Mouse (Mus musculus) right cerebral cortex, adult 18-20 months (tissue): ENCODE results near the gene Cox4i2.

Source experiments
- DNase-seq: peaks from one replicate; pipeline ENCODE4 v3.0.0; 2022; ENCODE audit warnings: mixed read lengths

Gene Cox4i2

DNA sequence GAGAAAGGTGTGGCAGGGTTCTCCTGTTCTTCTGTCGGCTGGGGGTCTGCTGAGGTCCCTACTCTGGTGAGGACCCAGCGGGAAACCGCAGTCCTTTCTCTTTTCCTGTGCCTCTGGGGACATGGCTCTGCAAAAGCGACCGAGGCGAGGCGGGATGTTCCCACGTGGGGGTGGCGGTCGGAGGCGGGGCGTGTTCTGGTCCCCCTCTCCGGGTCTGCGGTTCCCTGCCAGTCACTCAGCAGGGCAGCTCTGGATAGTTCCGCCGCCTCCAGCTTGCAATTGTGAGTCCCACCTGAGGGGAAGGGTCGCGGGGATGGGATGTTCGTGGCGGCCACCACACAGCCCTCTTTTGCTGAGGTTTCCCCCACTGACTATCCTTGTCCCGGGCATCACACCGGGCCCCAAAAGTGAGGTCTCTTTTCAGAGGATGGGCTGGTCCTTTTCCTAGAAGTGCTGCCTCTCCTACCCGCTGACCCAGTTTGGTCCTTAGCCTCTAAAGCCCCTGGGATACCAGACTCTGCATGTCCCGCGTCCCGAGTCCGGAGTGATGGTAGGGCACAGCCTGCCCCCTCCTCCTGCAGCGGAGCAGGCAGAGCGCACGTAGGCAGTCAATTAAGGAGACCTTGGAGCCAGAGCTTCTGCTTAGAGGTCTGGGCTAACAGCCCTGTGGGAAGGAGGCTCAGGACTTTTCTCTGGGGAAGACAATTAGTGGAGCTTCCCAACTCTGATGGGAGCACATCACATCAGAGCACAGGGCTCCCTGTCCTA is at the start of gene Cox4i2:
TSS of gene Cox4i2 (plus strand) at position 230 of the 768 bp plus-strand sequence.
- no peak for DNase-seq

DNA sequence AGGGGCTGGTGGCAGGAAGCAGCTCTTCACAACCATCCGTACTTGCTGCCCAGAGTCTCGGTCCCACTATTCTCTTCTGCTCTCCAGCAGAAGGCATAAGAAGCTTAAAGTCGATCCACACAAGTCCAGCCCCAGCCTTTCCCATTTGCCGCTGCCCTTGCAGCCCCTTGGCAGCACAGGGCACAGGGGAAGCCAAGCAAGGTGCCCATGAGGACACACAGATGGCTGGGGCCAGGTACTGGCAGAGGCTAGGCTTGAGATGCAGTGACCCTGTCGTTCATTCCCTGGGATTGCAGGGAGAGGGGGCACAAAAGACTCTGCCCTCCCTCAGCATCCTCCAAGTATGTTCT is 49.7 kb upstream of the Cox4i2 start:
- no peak for DNase-seq

DNA sequence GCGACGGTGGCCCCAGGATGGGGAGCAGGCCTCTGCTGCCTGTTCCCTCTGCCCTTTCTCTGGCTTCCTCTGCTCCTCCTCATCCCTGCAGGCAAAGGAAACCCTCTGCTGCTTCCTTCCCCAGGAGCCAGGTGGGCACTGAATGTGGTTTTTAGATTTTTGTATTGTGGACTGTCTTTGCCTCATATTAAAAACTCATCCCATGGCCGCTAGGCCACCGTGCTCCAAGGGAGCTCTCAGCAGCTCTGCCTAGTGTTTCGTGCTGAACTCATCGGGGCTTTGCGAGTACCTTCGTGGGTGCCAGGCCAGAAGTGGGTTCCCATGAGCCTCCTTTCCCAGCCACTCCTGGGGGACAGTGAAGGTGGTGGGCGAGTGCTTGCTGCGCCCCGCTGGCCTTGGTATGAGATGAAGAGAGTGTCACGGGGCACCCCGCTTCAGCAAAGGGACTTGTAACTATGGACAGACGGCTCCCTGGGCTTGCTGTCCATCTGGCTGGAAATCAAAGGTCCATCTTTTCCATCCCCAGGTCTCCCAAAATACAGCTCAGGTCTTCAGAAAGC is 49.1 kb upstream of the Cox4i2 start:
- DNase-seq, result no peak

DNA sequence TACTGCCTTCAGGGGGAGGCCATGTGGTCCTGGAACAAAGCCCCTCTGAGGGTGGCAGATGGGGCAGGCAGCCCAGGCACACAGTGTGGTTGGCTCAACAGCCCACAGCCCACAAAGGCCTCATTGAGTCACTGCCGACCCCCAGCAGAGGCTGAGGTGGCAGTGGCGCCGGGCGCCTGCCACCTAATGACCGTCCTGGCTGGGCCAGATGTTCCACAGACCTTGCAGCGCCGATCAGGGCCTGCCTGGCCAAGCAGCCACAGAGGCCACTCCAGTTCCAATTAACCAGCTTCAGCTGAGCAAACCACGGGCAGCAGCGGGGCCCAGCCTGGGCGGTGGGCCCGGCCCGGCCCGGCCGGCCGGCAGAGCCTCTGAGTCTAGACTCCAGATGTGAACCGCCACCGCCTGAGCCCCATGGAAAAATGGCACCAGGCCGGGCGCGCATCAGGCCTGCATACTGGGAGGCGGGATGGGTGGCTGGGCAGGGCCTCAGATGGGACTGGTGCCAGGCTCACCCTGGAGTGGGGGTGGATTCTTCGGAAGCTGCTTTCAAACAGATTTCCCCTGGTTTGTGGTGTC is 47.9 kb upstream of the Cox4i2 start:
- peak; percentile 44 for DNase-seq

GRCm38 (mm10) chr2:152707186-152707585 is 46.8 kb upstream of the Cox4i2 start:
- no peak for DNase-seq

DNA sequence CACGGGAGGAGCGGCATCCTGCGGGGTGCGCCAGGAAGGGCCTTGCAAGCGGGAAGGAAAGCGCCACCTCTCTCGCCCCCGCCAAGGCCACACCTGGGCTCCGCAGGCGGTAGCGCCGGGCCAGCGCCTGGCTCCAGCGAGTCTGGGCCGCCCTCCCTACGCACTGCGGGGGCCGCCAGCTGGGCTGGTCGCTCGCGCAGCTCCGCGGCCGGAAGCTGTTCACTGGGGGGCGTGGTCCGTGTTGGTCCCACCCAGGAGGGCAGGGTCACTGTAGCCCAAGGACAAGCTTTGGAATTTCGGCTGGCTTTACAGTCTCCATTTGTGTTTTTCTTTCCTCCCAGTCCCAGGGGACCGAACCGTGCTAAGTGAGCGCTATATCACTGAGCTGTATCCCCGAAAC is 46.3 kb upstream of the Cox4i2 start:
- DNase-seq, result peak; percentile 85

- no peak for DNase-seq
Observed at GRCm38 (mm10) chr2:152709066-152709465, 44.9 kb upstream of the Cox4i2 start.

GRCm38 (mm10) chr2:152716241-152716772 is 37.7 kb upstream of the Cox4i2 start:
- DNase-seq, result no peak

- DNase-seq, result no peak
Observed at GRCm38 (mm10) chr2:152717652-152718051, 36.3 kb upstream of the Cox4i2 start.

DNA sequence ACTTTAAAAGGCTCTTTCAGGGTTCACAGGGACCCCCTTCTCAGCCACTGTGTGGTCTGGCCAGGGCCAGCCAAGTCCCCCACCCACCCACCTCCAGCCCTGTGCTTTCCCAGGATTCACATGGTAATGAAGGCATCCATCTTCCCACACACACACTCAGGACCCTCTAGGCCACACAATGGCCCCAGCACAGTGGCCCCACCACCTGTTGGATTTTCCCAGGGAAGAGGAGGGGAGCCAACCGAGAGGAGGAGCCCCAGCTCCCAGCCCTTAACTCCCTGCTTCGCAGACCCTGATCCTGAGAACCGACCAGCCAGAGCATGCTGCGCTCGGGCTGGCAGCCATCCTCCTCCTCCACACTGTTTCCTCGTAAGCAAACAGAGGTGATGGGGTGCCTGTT is 35.9 kb upstream of the Cox4i2 start:
- DNase-seq, result no peak

DNA sequence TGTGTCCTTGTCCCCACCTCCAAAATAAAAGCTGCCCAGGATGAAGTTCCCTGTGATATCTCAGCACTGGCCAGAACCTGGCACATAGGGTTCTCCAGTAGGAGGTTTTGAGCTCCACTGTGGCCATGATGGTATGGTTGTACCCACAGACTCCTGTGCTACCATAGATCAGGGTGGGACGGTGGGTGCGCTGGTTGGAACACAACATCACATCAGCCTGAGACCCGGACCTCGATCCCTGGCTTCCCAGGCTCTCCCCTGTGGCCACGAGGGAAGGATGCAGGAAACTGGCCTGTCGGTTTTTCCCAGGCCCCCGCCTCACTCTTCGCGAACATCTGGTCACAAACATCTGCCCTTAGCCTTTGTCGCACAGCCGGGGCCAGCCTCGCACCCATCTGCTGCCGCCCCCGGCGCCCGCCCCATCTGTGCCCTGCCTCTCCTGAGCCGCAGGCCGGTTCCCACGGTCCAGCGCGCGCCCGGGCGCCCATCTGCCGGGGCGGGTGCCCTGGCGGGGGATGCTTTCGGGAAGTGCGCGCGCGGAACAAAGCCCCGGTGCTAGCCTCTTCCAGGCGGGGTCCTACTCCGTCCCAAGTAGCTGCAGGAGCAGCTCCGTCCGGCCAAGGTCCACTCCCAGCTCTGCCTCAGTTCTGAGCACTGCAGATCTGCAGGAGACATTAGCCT is 30.2 kb upstream of the Cox4i2 start:
- DNase-seq, result no peak

- no peak for DNase-seq
Observed at GRCm38 (mm10) chr2:152724332-152724723, 29.6 kb upstream of the Cox4i2 start.

DNA sequence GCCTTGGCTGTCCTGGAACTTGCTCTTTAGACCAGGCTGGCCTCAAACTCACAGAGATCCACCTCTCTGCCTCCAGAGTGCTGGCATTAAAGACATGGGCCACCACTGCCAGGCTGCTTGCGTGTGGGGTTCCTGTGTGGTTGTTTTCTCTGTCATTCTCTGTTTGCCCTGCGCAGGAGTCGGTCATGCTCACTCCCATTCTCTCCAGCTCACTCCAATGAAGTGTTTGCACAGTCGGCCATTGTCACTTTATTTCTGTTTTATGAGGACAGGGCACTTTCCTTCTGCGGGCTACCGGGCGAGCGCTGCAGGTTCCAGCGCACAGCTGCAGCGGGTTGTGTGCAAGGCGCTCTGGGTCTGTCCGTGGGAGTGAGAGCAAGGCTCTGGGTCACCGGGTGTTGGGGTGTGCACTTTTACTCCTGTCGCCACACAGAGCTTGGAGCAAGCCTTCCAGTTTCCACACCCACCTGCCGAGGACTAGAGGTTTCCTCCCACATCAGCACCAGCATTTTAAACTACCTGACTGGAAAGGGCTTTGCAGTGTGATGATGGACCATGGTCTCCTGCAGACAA is 28.7 kb upstream of the Cox4i2 start:
- no peak for DNase-seq

- DNase-seq, result no peak
Observed at GRCm38 (mm10) chr2:152726213-152726612, 27.8 kb upstream of the Cox4i2 start.

GRCm38 (mm10) chr2:152726751-152727335 is 27.1 kb upstream of the Cox4i2 start:
- no peak for DNase-seq

DNA sequence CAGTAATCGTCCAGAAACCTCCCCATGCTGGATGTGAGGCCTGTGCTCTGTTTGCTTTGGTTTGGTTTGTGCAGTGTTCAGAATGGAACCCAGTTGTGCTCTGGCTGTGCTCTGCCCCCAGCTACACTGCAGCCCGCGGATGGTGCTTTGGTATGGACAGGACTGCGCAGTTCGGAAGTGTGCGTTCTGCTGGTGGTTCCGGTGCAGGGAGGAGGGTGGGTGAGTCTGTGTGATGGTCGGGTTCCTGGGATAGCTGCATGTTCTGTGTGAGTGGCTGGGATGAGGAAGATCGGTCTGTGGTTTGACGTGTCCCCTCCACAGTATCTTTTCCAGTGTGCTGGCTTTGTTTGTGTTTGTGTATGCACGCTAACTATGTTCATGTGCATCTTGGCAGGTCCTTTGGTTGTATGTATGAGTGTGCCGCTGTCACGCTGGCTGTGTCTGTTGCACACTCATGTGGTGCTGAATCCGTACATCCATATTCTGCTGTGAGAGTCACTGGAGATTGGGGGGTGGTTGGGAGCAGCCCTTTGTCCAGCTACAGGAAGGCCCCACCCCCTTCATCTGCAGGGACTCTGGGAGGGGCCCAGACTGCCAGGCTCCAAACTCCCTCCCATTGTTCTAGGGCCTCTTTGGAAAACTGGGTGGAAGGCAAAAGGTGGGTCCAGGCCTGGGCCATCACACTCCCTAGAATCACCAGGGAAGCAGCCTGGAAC is 26.0 kb upstream of the Cox4i2 start:
- DNase-seq, result no peak

DNA sequence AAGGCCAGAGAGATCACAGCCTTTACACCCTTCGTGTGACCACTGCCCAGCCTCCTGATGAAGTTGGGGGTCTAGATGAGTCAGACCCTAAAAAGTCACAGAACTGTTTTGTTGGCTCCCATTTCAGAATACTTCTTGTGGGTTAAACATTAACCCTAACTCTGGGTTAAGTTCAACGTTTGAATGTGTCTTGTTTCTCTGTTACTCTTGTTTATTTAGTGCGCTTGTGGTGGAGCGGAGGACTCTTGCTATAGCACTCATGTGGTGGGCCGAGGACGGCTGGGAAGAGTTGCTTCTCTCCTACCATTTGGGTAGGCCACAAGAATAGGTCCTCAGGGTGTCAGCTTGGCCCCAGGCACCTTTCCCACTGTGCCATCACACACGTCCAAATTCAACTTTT is 25.4 kb upstream of the Cox4i2 start:
- no peak for DNase-seq

DNA sequence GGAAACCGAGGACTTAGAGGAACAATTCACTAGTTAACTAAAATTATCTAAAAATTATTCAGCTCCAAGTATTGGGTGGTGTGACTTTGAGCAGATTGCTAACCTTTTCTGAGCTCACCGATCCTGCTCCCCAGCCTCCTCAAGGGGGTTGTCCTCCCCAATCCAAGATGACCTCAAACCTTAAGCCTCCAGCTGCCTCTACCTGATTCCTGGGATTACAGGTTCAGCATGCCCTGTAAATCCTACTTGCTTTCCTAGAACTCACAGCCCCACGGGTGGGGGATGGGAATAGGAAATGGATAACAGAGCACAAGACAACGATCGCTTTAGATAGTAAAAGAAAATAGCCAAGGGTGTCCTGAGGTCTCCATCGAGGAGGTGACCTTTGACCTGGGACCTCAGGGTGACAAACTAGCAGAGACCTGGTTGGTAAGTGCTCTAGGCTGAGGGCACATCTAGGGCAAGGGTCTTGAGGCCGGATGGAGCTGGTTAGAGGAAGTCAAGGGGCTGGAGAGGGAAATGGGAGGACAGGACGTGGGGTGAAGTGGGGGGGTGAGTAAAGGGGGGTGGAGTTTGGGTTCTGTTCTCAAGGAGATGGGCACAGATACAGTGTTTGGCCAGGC is 24.8 kb upstream of the Cox4i2 start:
- no peak for DNase-seq

DNA sequence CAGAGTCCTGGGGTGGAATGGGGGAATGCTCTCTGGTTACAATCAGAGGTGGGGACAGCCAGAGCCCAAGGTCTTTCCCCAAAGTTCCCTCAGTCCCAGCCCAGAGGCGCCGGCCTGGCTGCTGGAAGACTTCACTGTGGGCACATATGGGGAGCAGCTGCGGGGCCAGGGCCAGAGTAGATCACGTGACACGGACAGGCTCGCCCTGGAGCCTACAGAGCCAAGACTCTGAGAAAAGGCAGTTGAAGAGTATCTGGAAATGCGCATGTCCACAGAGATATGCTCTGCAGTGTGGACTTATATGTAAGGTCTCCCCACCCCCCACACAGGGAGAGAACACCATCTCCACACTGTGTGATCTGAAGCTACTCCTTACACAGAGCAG is 24.3 kb upstream of the Cox4i2 start:
- DNase-seq, result no peak

DNA sequence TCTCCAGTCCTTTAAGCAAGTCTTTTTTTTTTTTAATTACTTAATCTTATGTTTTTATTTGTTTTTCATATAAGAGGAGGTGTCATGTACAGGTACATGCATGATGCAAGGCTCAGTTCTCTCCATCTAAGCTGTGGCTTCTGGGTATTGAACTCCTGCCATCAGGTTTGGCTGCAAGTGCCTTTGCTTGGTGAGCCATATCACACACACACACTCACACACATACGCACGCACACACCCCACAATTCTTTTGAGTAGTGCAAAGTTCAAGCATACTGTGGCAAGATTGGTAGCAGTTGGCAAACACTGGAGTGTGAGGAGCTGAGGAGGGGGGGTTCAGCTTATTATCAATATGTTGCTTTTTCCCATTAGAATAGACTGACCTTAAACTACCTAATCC is 20.8 kb upstream of the Cox4i2 start:
- DNase-seq, result no peak

- no peak for DNase-seq
Observed at GRCm38 (mm10) chr2:152734501-152734900, 19.5 kb upstream of the Cox4i2 start.

GRCm38 (mm10) chr2:152734984-152735383 is 19.0 kb upstream of the Cox4i2 start:
- peak; percentile 96 for DNase-seq
